Mouse (Mus musculus) urinary bladder, adult 18-20 months (tissue): ENCODE results near the gene Hsd11b1.

Source experiments
- DNase-seq, 2 experiments: peaks; one replicate each; pipeline ENCODE4 v3.0.0; 2022; ENCODE audit warnings: low spot score in 2 of 2, mixed read lengths in 2 of 2

Gene Hsd11b1

DNA sequence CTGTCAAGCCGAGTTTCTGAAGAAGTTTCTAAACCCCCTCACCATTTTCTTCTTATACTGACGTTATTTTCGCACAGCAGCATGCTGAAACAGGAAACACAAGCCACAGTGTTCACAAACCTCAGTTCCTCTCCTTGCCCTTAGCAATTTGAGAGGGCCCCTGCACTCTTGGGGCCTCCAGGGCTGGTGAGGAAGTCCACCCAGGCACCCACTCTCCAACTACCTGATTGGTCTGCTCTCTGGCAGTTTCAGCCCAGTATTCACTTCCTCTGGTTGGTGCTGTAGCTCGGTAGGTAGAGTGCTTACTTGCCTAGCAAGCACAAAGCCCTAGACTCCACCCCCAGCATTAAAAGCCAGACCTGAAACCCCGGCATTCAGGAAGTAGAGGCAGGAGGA lies 62.5 kb downstream of the Hsd11b1 start, which contains the start of gene Traf3ip3:
TSS of gene Traf3ip3 (minus strand) at position 321 of the 396 bp plus-strand sequence.
- DNase-seq = no peak

DNA sequence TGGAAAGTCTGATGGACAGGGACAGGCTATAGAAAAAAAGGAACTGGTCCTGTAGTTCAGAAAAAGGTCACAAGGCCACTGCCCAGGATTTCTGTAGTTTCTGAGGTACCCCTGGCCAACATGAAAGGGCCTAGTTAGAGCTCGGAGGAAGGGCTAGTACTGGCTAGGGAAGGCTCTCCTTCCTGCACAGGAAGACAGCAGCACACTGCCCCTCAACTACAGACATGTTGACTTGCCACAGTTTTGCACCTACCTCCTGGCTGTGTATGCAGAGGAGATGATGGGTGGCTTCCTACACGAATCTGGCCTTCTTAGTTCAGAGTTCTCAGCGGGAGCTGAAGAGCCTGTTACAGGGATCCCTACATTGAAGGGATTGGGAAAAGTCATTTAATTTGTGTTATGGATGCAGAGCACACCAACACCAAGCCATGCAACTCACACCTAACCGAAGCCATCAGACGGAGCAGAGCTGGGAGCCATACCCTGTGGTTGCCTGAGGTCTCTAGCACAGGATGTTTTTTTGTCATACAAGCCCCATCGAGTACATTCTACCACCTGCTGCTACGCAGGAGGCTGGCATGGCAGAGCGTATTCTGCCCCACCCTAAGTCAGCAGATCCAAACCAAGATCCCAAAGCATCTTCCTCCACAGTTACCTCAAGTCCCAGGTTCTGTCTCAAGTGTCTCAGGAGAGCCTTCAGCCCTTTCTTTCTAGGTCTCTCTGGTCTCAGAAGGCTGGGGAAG lies 63.1 kb downstream of the Hsd11b1 start:
- DNase-seq = no peak

DNA sequence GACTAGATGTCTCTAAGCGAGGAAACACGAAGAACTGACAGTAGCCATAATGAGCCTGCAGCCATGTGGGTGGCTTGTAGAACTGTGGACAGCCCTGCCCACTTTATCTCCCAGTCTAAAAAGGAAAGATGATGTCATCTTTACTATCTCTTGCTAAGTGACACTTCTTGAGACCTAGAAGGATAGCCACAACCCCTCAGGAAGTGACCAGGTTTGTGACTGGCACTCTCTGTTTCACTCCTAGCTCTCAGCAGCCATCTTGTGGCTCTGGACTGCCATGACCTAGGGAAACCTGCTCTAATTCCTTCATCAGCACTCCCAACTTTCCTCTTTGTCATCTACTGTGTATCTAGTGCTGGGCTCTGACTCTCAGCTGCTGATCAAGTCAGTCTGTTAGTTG lies 65.6 kb downstream of the Hsd11b1 start:
- no peak for DNase-seq

DNA sequence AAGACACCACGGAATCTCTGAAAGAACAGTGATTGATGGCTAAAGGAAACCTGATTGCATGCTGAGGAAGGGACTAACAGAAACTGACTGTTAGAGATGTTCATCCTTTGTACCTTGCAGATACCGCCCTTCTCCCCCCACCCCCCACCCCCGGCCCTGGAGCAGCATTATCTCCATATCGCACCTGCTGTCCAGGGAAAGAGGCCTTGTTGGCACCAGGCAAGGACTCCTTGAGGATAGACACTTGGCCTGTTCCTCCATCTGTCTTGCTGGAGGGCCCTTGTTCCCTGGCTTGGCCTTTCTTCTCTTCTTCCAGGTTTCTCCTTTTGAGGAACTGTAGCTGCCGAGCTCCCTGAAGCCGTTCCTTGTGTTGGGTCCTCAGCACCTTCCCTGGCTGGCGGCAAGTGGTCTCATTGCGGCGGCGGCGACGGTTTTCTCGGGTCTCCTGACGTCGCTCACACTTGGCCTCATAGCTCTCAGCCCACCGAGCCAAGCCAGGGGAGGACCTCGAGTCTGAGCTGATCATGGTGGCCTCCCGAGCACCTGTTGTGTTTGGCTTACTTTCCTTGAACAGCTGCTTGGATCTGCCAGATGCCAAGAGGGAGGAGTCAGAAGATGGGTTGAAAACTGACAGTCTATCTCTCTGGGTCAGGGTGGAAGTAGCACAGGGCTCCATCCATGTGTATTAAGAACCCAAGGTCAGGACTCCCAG lies 66.2 kb downstream of the Hsd11b1 start:
- no peak for DNase-seq

DNA sequence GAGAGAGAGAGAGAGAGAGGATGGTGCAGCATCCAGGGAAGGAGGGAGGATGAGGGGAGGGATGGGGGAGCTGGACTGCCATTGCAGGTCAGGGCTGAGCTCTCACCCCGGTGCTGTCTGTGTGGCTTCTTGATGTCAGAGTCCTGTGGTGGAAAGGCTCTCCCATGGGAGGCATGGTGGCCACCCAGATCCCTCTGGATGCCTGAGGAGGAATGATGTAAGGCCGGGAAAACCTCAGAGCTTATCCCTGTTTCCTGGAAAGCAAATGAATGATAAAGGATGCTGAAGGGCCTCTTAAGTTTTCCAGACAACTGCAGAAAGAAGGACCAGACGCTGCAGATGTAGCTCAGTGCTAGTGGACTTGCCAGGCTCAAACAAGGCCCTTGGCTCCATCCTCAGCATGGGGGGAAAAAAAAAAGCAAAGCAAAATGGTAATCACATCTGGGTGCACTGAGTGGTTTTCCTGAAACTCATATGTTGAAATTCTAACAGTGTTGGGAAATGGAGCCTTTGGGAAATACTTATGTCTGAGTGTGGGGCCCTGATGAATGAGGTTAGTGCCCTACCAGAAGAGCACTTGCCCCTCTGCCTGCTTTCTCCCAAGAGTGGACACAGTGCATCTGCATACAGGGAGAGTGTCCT lies 68.6 kb downstream of the Hsd11b1 start:
- DNase-seq = no peak

- DNase-seq = no peak
Measured at GRCm38 (mm10) chr1:193194416-193195140, 69.3 kb downstream of the Hsd11b1 start.

DNA sequence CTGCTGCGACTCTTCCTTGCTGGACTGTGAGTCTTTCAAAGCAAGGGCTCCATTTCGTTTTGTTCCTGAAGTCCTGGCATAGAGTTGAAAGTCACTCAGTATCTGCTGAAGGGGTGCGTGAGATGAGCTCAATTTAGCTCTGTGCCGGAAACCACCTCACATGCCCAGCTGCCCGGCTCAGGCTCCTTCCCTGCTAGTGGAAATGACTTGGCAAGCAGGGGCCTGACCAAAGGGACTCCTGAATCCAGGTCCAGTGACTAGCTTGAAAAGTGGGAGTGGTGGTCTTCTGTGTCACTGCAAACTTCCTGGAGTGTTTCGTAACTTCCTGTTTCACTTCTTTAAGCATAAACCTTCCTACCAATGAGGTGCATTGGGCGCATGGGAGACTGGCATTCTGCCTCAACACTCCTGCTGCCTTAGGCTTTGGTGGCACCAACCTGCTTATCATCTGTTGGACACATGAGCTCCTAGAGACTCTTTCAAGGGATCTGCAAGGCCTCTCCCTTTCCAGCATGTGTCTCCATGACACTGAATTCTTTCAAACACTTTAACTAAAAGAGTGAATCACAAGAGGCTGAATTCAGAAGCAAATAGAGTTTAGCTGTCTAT lies 72.1 kb downstream of the Hsd11b1 start:
- DNase-seq = no peak

GRCm38 (mm10) chr1:193189771-193190170 lies 74.1 kb downstream of the Hsd11b1 start:
- DNase-seq = no peak

- peak in 1 of 2 experiments; percentile 37 for DNase-seq
Measured at GRCm38 (mm10) chr1:193189151-193189621, 74.7 kb downstream of the Hsd11b1 start.

GRCm38 (mm10) chr1:193188257-193188656 lies 75.6 kb downstream of the Hsd11b1 start:
- DNase-seq = no peak

DNA sequence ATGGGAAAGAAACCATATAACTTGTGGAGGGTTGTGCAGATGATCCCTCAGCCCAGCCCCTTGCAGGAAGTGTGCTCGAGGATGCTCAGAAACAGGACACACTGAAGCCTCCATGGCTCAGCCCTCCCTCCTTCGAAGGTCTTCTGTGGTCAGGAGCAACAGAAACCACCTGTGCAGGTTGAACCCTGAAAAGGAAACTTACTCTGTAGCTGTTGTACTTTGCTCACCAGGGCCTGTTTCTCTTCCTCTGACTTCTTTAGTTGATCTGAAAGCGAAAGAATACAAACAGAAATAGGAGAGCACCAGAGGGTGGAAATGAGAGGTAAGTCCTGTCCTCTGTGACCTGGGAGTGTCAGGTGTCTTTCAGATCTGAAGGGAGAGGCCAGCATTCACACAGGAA lies 82.8 kb downstream of the Hsd11b1 start:
- no peak for DNase-seq

DNA sequence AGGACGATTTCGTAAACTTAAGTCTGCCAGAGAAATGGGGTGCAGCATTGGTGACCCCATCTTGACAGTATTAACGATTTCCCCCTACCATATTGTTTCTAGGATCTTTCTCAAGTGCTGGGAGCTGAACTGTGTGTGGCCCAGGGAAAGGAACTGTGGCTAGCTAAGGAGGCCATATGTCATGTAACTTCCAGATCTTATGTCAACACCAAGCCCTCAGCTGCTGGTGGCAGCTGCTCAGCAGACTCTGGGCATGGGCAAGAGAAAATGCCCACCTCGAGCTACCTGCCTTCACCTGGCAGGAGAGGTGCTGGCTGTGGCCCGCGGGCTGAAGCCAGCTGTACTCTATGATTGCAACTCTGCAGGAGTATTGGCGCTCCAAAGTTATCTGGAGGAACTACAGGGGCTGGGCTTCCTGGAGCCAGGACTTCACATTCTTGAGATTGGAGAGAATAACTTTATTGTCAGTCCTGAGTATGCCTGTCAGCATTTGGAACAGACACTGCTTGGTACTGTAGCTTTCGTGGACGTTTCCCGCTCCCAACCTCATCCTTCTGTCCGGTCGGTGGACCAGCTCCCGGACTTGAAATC lies 89.6 kb downstream of the Hsd11b1 start:
- no peak for DNase-seq

DNA sequence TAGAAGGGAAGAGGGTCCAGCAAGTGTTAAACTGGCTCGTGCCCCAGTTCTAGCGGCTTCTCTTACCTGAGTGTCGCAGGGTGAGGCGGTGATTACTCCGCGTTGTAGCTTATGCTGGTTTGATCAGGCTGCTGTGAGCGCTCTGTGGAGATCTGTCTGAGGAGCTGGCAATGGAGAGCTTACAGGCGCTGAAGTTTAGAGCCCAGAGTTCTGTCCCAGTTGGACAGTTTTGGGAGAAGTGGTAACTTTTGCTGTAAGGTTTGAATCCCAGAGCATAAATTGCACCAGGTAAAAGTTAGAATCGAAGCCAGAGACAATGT lies 90.1 kb downstream of the Hsd11b1 start:
- DNase-seq = no peak

GRCm38 (mm10) chr1:193172991-193173809 lies 90.7 kb downstream of the Hsd11b1 start:
- peak; percentile 89 to 94 for DNase-seq
